Mouse (Mus musculus) heart, postnatal 0 days (tissue): ENCODE results near the gene Tmc6. TPM values are rescaled to one million over a fixed set of nuclear protein-coding genes. Genes with fewer than 3 reads are reported as not detected.

ENCODE experiments used
- ATAC-seq: fragments of 200-750 bp; cut with Nextera tagmentation; 2 replicates; pipeline ENCODE4 v1.8.0; 2017; ENCODE audit warnings: low read depth, moderate number of reproducible peaks, moderate library complexity; ENCODE audit not compliant: insufficient read depth
- DNase-seq: peaks from one replicate; pipeline ENCODE4 v3.0.0-alpha.2; 2016; ENCODE audit warnings: low spot score
- H3K27ac ChIP-seq: fragments of 300-500 bp; sonication (generic); 2 replicates; pipeline ENCODE4 v1.5.1; 2014; ENCODE audit warnings: low read depth, mild to moderate bottlenecking
- H3K27me3 ChIP-seq: fragments of 300-500 bp; sonication (generic); 2 replicates; pipeline ENCODE4 v1.6.1; 2014; ENCODE audit warnings: low read length, mixed read lengths; ENCODE audit not compliant: control insufficient read depth, insufficient read depth
- H3K36me3 ChIP-seq: fragments of 300-500 bp; sonication (generic); replicated peaks from 2 replicates; pipeline ENCODE4 v1.6.1; 2014; ENCODE audit warnings: low read length, mixed read lengths; ENCODE audit not compliant: control insufficient read depth, insufficient read depth
- H3K4me1 ChIP-seq: fragments of 300-500 bp; sonication (generic); 2 replicates; pipeline ENCODE4 v1.6.1; 2014; ENCODE audit warnings: antibody characterized with exemption; ENCODE audit not compliant: control insufficient read depth, insufficient read depth
- H3K4me2 ChIP-seq: fragments of 300-500 bp; sonication (generic); 2 replicates; pipeline ENCODE4 v1.6.1; 2014; ENCODE audit warnings: low read depth, mild to moderate bottlenecking, low read length, moderate library complexity
- H3K4me3 ChIP-seq: fragments of 300-500 bp; sonication (generic); 2 replicates; pipeline ENCODE4 v1.5.1; 2014; ENCODE audit warnings: low read depth, low read length
- H3K9ac ChIP-seq: fragments of 300-500 bp; sonication (generic); replicated peaks from 2 replicates; pipeline ENCODE4 v1.6.1; 2014; ENCODE audit warnings: low read depth, low read length, mixed read lengths
- H3K9me3 ChIP-seq: fragments of 300-500 bp; sonication (generic); replicated peaks from 2 replicates; pipeline ENCODE4 v1.6.1; 2016; ENCODE audit warnings: low read length; ENCODE audit not compliant: control insufficient read depth
- CTCF ChIP-seq: IDR thresholded peaks from 2 replicates; pipeline ENCODE4 v1.5.1; 2016; ENCODE audit warnings: antibody characterized with exemption, control low read depth, low read depth
- EP300 ChIP-seq: IDR thresholded peaks from 2 replicates; pipeline ENCODE4 v1.6.1; 2016; ENCODE audit warnings: antibody characterized with exemption, low read depth
- WGBS: fragments of 180-500 bp; shearing (Covaris S2); extraction: QIAGEN DNeasy Blood & Tissue Kit; methylation state at CpG from one replicate; pipeline ENCODE4 v1.1.7; 2014; 5-methylcytosine and 5-hydroxymethylcytosine counted together
- polyA plus RNA-seq: library from polyadenylated mRNA; unstranded; fragments of >200 nt; fragmentation: Nextera tagmentation; extraction: Ambion mirVana; gene quantifications from 2 replicates; pipeline ENCODE4 v1.2.1, GENCODE M21; 2015
- total RNA-seq: library from RNA; depleted of rRNA; stranded (reverse); fragments of >200 nt; gene quantifications from 2 replicates; pipeline ENCODE4 v1.2.3, GENCODE M21; 2014; ENCODE audit warnings: low replicate concordance

Gene Tmc6
- total and polyA plus RNA-seq, 2 experiments from 2014 or later: 20.4 to 31.8 TPM

- H3K4me3 ChIP-seq: no peak overlapping the region
- H3K4me1 ChIP-seq: peaks cover 30% of the 10 kb centered on the region
- no peak for TF ChIP-seq CTCF
- TF ChIP-seq EP300: no peak
- ATAC-seq (no peak), DNase-seq (no peak)
- H3K36me3 ChIP-seq: peaks cover 40% of the 10 kb centered on the region
- no peak overlapping the region for H3K4me2 ChIP-seq
- H3K9me3 ChIP-seq: no peaks in the 10 kb centered on the region
- no peak overlapping the region for H3K9ac ChIP-seq
- H3K27ac ChIP-seq: peak overlapping the region; percentile 36; the same call in 1 of the 2 replicates
- no peaks in the 10 kb centered on the region for H3K27me3 ChIP-seq
- WGBS: 90% methylated on average over 5 of the region's 5 CpGs
Observed at GRCm38 (mm10) chr11:117777111-117777510, 4.9 kb downstream of the Tmc6 start.

GRCm38 (mm10) chr11:117776085-117776792 lies 5.8 kb downstream of the Tmc6 start:
- WGBS: 91% methylated on average over 14 of the region's 14 CpGs
- H3K36me3 ChIP-seq: peaks cover 46% of the 10 kb centered on the region

GRCm38 (mm10) chr11:117775540-117775939 lies 6.5 kb downstream of the Tmc6 start:
- Histone ChIP-seq H3K4me3 (no peak overlapping the region), H3K4me1 (peaks cover 18% of the 10 kb centered on the region), H3K36me3 (peaks cover 47% of the 10 kb centered on the region), H3K27me3 (no peaks in the 10 kb centered on the region), H3K4me2 (no peak overlapping the region), H3K9ac (no peak overlapping the region), H3K9me3 (no peaks in the 10 kb centered on the region), H3K27ac (no peak overlapping the region)
- DNase-seq (no peak), ATAC-seq (no peak)
- WGBS: 93% methylated on average over 11 of the region's 13 CpGs
- TF ChIP-seq EP300: no peak
- TF ChIP-seq CTCF: no peak

More at GRCm38 (mm10) chr11:117776085-117776792, 5.8 kb downstream of the Tmc6 start:
- ATAC-seq (no peak), DNase-seq (no peak)
- Histone ChIP-seq H3K9me3 (no peaks in the 10 kb centered on the region), H3K27me3 (no peaks in the 10 kb centered on the region), H3K4me2 (no peak overlapping the region), H3K27ac (no peak overlapping the region), H3K4me1 (peaks cover 21% of the 10 kb centered on the region), H3K4me3 (no peak overlapping the region), H3K9ac (no peak overlapping the region)
- no peak for TF ChIP-seq CTCF
- no peak for TF ChIP-seq EP300

- no peak overlapping the region for H3K4me3 ChIP-seq
- no peak for TF ChIP-seq CTCF
- no peak for TF ChIP-seq EP300
- no peaks in the 10 kb centered on the region for H3K27me3 ChIP-seq
- no peaks in the 10 kb centered on the region for H3K9me3 ChIP-seq
- ATAC-seq (no peak), DNase-seq (no peak)
- H3K4me1 ChIP-seq: peaks cover 14% of the 10 kb centered on the region
- peaks cover 47% of the 10 kb centered on the region for H3K36me3 ChIP-seq
- H3K9ac ChIP-seq: no peak overlapping the region
- 88% methylated on average over 10 of the region's 10 CpGs for WGBS
- H3K4me2 ChIP-seq: no peak overlapping the region
- no peak overlapping the region for H3K27ac ChIP-seq
Observed at GRCm38 (mm10) chr11:117774925-117775324, 7.1 kb downstream of the Tmc6 start.

GRCm38 (mm10) chr11:117772352-117772751 lies 9.6 kb downstream of the Tmc6 start:
- Histone ChIP-seq H3K27me3 (no peaks in the 10 kb centered on the region), H3K36me3 (peaks cover 50% of the 10 kb centered on the region), H3K27ac (no peak overlapping the region), H3K4me2 (no peak overlapping the region), H3K9me3 (no peaks in the 10 kb centered on the region), H3K4me3 (no peak overlapping the region), H3K9ac (no peak overlapping the region), H3K4me1 (no peaks in the 10 kb centered on the region)
- TF ChIP-seq CTCF (no peak), EP300 (no peak)
- WGBS: 90% methylated on average over 7 of the region's 7 CpGs
- ATAC-seq (no peak), DNase-seq (no peak)

- Histone ChIP-seq H3K9ac (no peak overlapping the region), H3K27ac (no peak overlapping the region), H3K4me2 (no peak overlapping the region), H3K4me3 (no peak overlapping the region), H3K36me3 (peaks cover 37% of the 10 kb centered on the region), H3K27me3 (no peaks in the 10 kb centered on the region), H3K4me1 (no peaks in the 10 kb centered on the region), H3K9me3 (no peaks in the 10 kb centered on the region)
- TF ChIP-seq CTCF: no peak
- no peak for TF ChIP-seq EP300
- DNase-seq: no peak
- ATAC-seq: no peak
- WGBS: 91% methylated on average over 10 of the region's 10 CpGs
Observed at GRCm38 (mm10) chr11:117770407-117770806, 11.6 kb downstream of the Tmc6 start.
